17 mouse cellular contexts compared by ENCODE assay signal in the genomic region with DNA sequence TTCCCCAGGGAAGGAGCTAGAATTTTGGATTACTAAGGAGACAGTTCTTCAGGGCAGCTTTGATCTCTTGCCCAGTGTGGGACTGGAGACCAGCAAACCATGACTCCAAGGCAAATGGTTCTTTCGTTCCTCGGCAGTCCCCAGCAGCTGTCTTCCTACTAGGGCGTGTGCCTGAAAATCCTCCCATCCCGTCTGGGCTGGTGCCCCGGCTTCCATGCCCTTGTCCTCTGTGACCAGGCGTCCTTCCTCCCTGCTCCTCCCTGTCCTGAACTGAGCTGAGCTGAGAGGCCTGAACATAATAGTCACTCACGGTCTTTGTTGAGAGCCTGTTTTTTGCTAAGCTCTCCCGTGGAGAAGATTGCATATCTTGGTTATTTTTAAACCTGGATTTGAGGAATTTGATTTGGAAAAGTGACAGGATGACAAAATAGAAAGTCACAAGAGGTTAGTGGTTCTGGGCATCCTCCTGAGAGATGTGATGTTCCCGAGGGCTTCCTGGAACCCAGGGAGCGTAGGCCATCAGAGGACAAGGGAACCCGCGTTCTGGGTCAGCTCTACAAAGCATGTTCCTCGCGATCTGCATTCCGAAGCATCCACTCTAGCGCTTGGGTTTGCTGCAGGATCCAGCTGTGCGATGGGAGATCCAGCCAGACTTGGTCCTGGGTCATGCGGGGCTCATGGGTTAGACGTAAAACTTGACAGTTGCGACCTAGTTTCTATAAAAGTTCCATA. TPM values are rescaled to one million over a fixed set of nuclear protein-coding genes. Genes with fewer than 3 reads are reported as not detected.
DNase-seq lines count a peak whose midpoint lies in the region; ATAC-seq lines count a peak whose summit lies in the region.
"Had no signal": no experiment of that assay in that cellular context is flagged by ENCODE, and none has a peak within 500 bp of the region (broad histone marks: within the 10 kb centered on the region; RNA-seq: fewer than 3 reads in every experiment).

No protein-coding gene starts in this region.

- no peak overlapping the region for H3K4me3 ChIP-seq in brown adipose tissue, adult 24 weeks (ENCODE audit: insufficient read depth, low read depth, low read length)
- no peak overlapping the region for H3K4me3 ChIP-seq in lung, embryonic 15.5 days
- H3K4me3 ChIP-seq in hindbrain, embryonic 11.5 days (ENCODE audit: low read depth, low read length), result no peak overlapping the region
- H3K4me3 ChIP-seq: embryonic facial prominence, embryonic 12.5 days; forebrain, embryonic 12.5 days; left cerebral cortex, adult 2 months; midbrain, embryonic 15.5 days; neural tube, embryonic 13.5 days had no signal

- H3K36me3 ChIP-seq in lung, embryonic 15.5 days, result no peaks in the 10 kb centered on the region
- H3K36me3 ChIP-seq in hindbrain, embryonic 11.5 days (ENCODE audit: control insufficient read depth, insufficient read depth, low read length), result no peaks in the 10 kb centered on the region
- H3K36me3 ChIP-seq: embryonic facial prominence, embryonic 12.5 days; forebrain, embryonic 12.5 days; midbrain, embryonic 15.5 days; neural tube, embryonic 13.5 days had no signal

- H3K9me3 ChIP-seq in lung, embryonic 15.5 days, result no peaks in the 10 kb centered on the region
- H3K9me3 ChIP-seq in hindbrain, embryonic 11.5 days (ENCODE audit: control insufficient read depth, low read length), result no peaks in the 10 kb centered on the region
- H3K9me3 ChIP-seq: forebrain, embryonic 12.5 days; midbrain, embryonic 15.5 days; neural tube, embryonic 13.5 days had no signal

- peaks cover 2% of the 10 kb centered on the region; the same call in 1 of the 2 replicates for H3K4me1 ChIP-seq in brown adipose tissue, adult 24 weeks (ENCODE audit: control insufficient read depth, insufficient read depth, insufficient read length, low read length)
- peaks cover 12% of the 10 kb centered on the region for H3K4me1 ChIP-seq in lung, embryonic 15.5 days
- H3K4me1 ChIP-seq in hindbrain, embryonic 11.5 days (replicated peaks; ENCODE audit: control insufficient read depth, insufficient read depth, low read length), result no peaks in the 10 kb centered on the region
- H3K4me1 ChIP-seq: embryonic facial prominence, embryonic 12.5 days; forebrain, embryonic 12.5 days; midbrain, embryonic 15.5 days; neural tube, embryonic 13.5 days had no signal

- H3K27me3 ChIP-seq in lung, embryonic 15.5 days, result no peaks in the 10 kb centered on the region
- H3K27me3 ChIP-seq in hindbrain, embryonic 11.5 days (ENCODE audit: control insufficient read depth, insufficient read depth, low read length), result no peaks in the 10 kb centered on the region
- H3K27me3 ChIP-seq: embryonic facial prominence, embryonic 12.5 days; forebrain, embryonic 12.5 days; midbrain, embryonic 15.5 days; neural tube, embryonic 13.5 days had no signal

- 66% methylated on average over 20 of the region's 20 CpGs for WGBS in lung, embryonic 15.5 days
- WGBS in hindbrain, embryonic 11.5 days, result 80% methylated on average over 20 of the region's 20 CpGs

- peak; percentile 14 for DNase-seq in kidney, adult 18-20 months
- DNase-seq in kidney, adult 8-10 months, result no peak
- DNase-seq in gastrocnemius, postnatal 25 days, result peak; percentile 84
- no peak for DNase-seq in thymus, postnatal 0 days (ENCODE audit: low spot score)
- no peak for DNase-seq in frontal cortex, adult 2 months (ENCODE audit: extremely low spot score in 1 of 2, low spot score in 1 of 2)
- DNase-seq in hindbrain, embryonic 11.5 days (ENCODE audit: low spot score), result no peak
- DNase-seq: cerebellum, postnatal 10 days; thymus, postnatal 25 days had no signal

- H3K4me2 ChIP-seq in lung, embryonic 15.5 days, result no peak overlapping the region
- no peak overlapping the region for H3K4me2 ChIP-seq in hindbrain, embryonic 11.5 days (replicated peaks; ENCODE audit: low read depth, low read length)
- H3K4me2 ChIP-seq: embryonic facial prominence, embryonic 12.5 days; forebrain, embryonic 12.5 days; midbrain, embryonic 15.5 days; neural tube, embryonic 13.5 days had no signal

- peak overlapping the region; percentile 7; the same call in 1 of the 2 replicates for H3K27ac ChIP-seq in brown adipose tissue, adult 24 weeks (replicated peaks; ENCODE audit: low read depth, low read length)
- peak overlapping the region; percentile 11; the same call in 1 of the 2 replicates for H3K27ac ChIP-seq in lung, embryonic 15.5 days
- H3K27ac ChIP-seq in hindbrain, embryonic 11.5 days (ENCODE audit: low read depth, low read length), result no peak overlapping the region
- H3K27ac ChIP-seq: embryonic facial prominence, embryonic 12.5 days; forebrain, embryonic 12.5 days; left cerebral cortex, adult 2 months; macrophage; midbrain, embryonic 15.5 days; neural tube, embryonic 13.5 days had no signal

- no peak overlapping the region for H3K9ac ChIP-seq in lung, embryonic 15.5 days
- no peak overlapping the region for H3K9ac ChIP-seq in hindbrain, embryonic 11.5 days (ENCODE audit: low read depth, low read length)
- H3K9ac ChIP-seq: embryonic facial prominence, embryonic 12.5 days; forebrain, embryonic 12.5 days; midbrain, embryonic 15.5 days; neural tube, embryonic 13.5 days had no signal

- ATAC-seq in lung, embryonic 15.5 days (ENCODE audit: borderline replicate concordance, extremely low read depth, low FRiP score, low TSS enrichment), result no peak
- ATAC-seq in hindbrain, embryonic 11.5 days (ENCODE audit: low FRiP score), result no peak
- ATAC-seq: hindbrain, embryonic 16.5 days; midbrain, embryonic 15.5 days had no signal

RNA-seq across cellular contexts. Expression of gene Minos1, which starts 23.8 kb away (rescaled TPM):
- 1,161 and 1,254 TPM in 2 replicates for polyA plus RNA-seq in brown adipose tissue, adult 24 weeks (2012; ENCODE audit: insufficient read depth, insufficient read length, missing spikeins)
- 100 to 1,000 TPM; 423 to 444 TPM for total RNA-seq in gastrocnemius, postnatal 25 days (2021)
- 517 and 528 TPM in 2 replicates for polyA plus RNA-seq in lung, embryonic 15.5 days (2015; fragmentation: Nextera tagmentation; extraction: Ambion mirVana)
- 777 and 795 TPM in 2 replicates for polyA plus RNA-seq in thymus, postnatal 0 days (2015; fragmentation: Nextera tagmentation; extraction: Ambion mirVana)
- 162 and 170 TPM in 2 replicates for polyA plus RNA-seq in frontal cortex, adult 2 months (2012; rRNA removed)
- polyA plus RNA-seq in hindbrain, embryonic 11.5 days (2014; fragmentation: Nextera tagmentation; extraction: Ambion mirVana), result 399 TPM in 2 replicates

RNA-seq across cellular contexts. Expression of gene Capzb, which starts 38.0 kb away (rescaled TPM):
- polyA plus RNA-seq in brown adipose tissue, adult 24 weeks (2012; ENCODE audit: insufficient read depth, insufficient read length, missing spikeins), result 154 and 166 TPM in 2 replicates
- 100 to 1,000 TPM; 472 to 500 TPM for total RNA-seq in gastrocnemius, postnatal 25 days (2021)
- polyA plus RNA-seq in lung, embryonic 15.5 days (2015; fragmentation: Nextera tagmentation; extraction: Ambion mirVana), result 454 and 467 TPM in 2 replicates
- polyA plus RNA-seq in thymus, postnatal 0 days (2015; fragmentation: Nextera tagmentation; extraction: Ambion mirVana), result 415 and 425 TPM in 2 replicates
- 222 and 227 TPM in 2 replicates for polyA plus RNA-seq in frontal cortex, adult 2 months (2012; rRNA removed)
- polyA plus RNA-seq in hindbrain, embryonic 11.5 days (2014; fragmentation: Nextera tagmentation; extraction: Ambion mirVana), result 239 and 255 TPM in 2 replicates

Comparison
In these comparisons a context has a peak if more than half of its experiments do, and no peak if none do; other contexts are left out.
1. DNase-seq: peak in kidney, adult 18-20 months (single experiment) and gastrocnemius, postnatal 25 days (single experiment); none in kidney, adult 8-10 months (0 of 2), thymus, postnatal 0 days (single experiment), frontal cortex, adult 2 months (0 of 2) and hindbrain, embryonic 11.5 days (single experiment).